Mouse (Mus musculus) megakaryocyte, embryonic 14.5 days (primary cell): ENCODE data around the gene Rab40c.

Source experiments
- FLI1 ChIP-seq: IDR thresholded peaks from 2 replicates; pipeline ENCODE4 v1.6.1; 2012; ENCODE audit warnings: low read length, inconsistent platforms, mixed read lengths
- GATA1 ChIP-seq: IDR thresholded peaks from 3 replicates; pipeline ENCODE4 v1.6.1; 2012; ENCODE audit warnings: mixed read lengths, low read length, inconsistent platforms, borderline replicate concordance

- TF ChIP-seq GATA1 (no peak), FLI1 (no peak)
Observed at GRCm38 (mm10) chr17:25877741-25878610, 41.6 kb downstream of the Rab40c start.
